Mouse (Mus musculus) spleen, adult 18-20 months (tissue): ENCODE data around the gene Cyp46a1.

Experiments used
- DNase-seq, 2 experiments: peaks; one replicate each; pipeline ENCODE4 v3.0.0; 2022; ENCODE audit warnings: mixed read lengths in 2 of 2

Gene Cyp46a1

DNA sequence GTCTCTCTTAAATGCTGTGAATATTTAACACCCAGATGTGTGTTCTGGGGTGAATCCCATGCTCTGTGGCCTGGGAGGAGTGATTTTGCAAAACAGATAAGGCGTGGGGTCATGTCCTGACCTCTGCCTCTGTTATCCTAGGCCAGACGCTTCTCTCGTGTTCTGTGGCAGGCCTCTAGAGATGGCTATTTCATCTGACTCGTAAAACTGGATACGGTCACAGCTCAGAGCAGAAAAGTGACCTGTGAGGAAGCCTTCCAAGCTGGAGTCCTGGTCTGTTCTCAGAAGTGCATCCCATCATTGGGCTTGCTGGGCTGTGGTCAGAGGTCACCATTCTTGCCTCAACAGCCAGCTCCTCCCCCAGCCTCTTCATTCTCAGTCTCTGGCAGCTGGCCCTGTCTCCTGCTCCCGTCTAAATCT is 21.7 kb upstream of the Cyp46a1 start:
- no peak for DNase-seq

DNA sequence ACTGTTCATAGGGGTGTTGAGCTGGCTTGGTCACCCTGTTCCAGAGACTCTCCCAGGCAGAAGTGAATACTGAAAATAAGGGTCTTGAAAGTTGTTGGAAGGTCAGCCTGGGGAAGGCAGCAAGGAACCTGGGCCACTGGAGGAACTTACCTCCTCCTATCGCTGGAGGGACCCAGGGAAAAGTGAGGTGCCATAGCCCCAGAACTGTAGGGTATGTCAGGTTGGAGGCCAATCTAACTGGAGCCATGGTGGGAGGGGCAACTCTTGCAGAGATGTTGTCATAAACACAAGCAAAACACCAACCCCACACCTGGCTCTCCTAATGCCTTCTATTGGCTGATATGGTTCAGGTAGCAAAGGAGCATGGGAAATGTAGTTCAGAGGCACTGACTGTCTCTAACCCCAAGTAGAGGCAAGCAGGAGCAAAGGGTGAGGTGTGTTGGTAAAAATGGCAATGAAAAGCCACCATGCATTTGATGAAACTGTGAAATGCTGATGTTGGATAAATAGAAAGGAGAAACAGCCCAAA is 20.9 kb upstream of the Cyp46a1 start:
- no peak for DNase-seq

DNA sequence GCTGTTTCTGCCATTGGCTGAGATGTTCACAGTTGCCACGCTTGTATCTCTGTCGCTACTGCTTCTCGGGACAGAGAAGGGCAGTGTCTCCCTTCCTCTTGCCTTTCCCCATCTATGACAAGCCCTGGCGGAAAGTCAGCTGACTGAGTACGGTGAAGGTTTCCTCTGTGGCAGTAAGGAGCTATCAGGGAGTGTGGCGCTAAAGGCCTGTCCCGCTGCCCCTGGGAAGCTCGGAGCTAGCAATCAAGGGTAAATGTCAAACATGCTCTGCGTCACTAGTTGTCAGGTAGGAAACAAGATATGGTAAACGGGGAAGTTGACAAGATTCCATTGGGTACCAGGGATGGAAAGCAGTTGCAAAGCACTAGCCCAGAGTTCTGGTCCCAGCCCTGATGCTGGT is 18.4 kb upstream of the Cyp46a1 start:
- DNase-seq: no peak

DNA sequence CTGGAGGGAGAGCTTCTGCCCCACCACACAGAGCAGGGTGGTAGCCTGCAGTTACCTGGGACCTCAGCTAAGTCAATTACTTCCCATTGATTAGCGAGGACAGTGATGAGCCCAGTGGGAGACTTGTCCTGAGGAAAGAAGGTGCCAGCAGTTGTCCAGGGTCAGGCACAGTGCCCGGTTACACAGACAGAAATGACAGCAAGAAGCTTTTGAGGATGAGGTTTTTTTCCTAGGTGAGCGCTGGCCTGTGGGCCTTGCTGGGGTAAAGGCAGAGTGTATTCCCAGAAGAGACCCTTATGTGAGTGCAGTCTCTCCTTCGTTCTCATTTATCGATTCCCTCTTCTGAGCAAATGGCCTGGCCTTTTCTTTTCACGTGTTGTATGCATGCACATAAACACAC is 17.5 kb upstream of the Cyp46a1 start:
- DNase-seq: no peak

DNA sequence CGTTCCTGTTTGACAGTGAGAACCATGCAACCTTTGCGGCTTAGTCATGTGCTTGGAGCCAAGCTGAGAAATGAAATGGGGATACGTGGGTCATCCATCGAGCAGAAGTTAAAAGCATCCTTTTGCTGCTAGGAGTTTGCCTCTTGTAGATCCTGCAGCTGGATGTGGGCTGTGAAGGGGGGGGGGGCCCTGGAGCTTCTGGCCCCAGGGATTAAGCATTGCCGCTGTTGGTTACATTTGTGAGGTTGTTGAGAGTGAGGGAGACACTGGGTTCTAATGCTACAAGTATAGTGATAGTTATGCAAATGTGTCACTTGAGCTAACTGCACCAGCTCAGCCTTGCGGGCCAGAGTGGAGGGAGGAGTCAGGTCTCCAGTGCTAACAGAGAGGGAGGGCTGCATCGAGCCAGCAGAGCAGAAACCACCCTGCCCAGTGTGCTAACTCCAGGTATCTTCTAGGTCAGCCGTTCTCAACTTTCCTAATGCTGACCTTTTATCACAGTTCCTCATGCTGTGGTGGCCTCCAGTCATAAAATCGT is 16.9 kb upstream of the Cyp46a1 start:
- no peak for DNase-seq

DNA sequence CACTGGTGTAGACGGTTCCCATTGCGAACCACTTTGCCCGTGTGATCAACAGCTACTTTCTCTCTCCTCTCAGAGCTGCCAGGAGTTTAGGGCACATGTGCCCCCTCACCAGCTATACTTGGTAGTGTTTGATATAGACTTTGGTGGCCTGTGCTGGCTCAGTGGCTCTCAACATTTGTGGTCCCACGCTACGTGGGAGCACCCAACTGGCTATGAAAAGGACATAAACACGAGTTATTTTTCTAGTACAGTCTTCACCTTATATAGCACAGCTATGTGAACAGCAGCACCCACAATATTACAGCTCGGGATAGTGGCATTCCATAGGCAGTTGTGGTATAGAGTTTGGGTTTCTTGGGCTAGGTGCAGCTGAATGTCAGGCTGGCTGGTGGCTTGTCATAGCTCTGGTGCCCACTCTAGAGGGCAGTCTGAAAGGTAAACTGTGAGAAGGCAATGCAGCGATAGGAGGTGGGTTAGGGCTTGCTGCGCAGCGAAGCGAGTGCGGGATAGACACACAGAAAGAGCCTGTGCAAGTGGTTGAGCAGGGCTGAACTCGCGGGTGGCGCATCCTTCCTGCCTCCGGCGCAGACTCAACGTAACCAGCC is 16.3 kb upstream of the Cyp46a1 start:
- DNase-seq: no peak

DNA sequence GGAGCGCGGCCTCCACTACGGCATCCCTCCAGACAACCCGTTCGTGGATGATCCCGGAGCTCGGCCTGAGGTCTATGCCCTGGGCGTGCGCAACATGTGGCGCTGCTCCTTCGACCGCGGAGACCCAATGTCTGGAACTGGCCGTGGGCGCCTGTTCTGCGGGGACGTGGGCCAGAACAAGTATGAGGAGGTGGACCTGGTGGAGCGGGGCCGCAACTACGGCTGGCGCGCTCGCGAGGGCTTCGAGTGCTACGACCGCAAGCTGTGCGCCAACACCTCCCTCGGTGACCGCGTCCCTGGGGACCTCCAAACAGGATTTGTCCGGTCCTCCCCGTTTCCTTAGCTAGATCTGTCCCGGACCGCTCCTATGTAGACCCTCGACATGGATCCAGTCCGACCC is 15.7 kb upstream of the Cyp46a1 start:
- DNase-seq: no peak

DNA sequence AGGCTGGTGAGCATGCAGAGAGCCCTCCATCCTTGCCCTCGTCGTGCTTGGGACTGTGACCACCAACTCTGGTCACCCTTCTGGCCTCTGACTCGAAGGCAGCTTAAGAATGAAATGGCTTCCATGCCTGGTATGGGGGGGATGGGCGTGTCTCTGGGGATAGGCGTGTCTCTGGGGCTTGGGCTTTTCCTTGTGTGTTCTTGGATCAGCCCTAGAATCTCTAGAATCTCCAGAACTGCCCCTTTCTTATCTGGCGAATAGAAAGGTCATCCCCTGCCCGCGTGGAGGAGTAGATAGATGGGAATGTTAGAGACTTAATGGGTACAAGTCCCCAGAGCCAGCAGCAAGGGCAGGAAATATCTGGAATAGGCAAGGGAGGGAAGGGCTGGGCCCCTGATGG is 14.1 kb upstream of the Cyp46a1 start:
- DNase-seq: no peak

DNA sequence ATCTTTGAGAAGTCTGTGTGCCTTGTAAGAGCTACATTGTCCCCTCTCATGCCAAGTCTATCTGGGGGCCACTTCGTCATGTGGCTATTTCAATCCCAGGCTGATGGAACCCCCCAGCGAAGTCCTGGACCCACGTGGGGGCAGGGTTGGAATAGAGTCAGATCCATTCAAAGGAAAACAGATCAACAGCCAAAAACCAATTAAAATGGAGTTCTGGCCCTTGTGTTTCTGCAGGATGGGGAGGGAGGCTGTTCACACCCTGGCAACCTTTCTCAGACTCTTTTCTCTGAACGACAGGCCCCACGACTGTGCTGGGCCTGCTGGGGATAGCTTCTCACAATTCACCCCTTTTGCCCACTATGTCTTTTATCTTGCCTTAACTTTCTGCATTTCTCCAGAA is 7.8 kb upstream of the Cyp46a1 start:
- DNase-seq: no peak

DNA sequence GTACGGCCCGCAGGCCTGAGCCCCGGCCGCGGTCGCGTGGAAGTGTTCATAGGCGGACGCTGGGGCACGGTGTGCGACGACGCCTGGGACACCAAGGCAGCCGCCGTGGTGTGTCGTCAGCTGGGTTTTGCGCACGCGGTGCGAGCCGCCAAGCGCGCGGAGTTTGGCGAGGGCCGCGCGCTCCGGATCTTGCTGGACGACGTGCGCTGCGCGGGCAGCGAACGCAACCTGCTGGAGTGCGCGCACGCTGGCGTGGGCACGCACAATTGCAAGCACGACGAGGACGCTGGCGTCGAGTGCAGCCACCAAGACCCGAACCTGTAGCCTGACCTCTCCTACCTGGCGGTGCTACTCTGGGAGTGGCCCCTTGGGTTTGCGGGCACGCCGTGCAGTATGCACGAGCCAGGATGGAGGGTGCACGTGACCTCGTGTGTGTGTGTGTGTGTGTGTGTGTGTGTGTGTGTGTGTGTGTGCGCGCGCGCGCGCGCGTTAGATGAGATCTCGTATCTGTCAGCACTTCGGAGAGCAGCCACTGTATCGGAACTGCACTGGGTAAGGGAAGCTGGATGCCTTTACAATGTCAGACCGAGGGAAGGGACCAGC is 6.2 kb upstream of the Cyp46a1 start:
- DNase-seq: no peak

DNA sequence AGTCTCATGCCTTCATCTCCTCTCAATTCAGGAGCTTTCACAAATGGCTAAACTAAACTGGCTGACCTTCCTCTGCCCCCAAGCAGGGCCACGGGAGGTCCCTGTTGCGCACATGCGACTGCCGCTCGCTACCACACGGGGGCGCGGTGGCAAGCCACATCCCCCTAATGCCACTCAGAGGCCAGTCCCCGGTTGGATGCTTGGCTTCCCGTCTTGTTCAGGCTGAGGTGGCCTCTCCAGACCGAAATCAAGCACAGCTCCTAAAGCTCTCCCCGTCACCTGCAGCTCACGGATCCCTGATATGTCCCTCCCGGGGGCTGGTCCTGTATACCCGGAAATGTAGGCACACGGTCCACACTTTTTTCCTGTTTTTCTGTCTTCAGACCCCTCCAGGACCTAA is 1.1 kb upstream of the Cyp46a1 start:
- DNase-seq: peak; percentile 58 to 75

DNA sequence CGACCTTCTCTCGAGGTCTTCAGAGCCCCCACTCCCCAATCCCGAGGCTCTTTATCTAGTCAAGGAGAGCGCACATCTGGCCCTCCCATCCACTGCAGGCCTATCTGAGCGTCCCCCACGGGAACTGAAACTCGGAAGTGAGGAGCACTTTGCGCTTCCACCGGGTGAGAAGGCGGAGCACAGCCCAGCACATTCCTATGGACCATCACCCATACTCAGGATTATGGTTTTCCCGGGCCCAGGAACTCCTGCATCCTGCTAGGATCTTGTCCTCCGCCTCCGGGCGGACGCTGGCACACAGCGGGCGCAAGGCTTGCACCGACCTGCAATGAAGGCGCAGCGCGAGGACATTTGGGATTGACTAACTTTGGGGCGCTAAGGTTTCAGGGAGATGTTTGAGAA is 699 bp upstream of the Cyp46a1 start:
- peak; percentile 27 to 44 for DNase-seq

DNA sequence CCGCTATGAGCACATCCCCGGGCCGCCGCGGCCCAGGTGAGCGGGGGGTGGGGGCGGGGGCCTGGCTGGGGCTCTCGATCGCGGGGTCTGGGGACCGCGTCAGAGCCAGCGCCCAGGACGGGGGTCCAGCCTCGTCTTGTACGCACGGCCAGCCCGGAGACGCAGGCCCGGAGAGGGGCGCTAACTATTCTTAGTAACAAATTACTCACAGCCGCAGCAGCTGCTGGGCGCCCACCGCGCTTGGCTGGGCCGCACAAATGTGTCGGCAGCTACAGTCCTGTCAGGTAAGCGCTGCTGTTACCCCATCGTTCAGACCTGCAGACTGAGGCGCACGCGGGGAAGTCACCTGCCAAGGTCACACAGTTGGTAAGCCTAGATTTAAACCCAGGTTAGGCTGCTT is 348 bp downstream of the Cyp46a1 start:
- DNase-seq: no peak

DNA sequence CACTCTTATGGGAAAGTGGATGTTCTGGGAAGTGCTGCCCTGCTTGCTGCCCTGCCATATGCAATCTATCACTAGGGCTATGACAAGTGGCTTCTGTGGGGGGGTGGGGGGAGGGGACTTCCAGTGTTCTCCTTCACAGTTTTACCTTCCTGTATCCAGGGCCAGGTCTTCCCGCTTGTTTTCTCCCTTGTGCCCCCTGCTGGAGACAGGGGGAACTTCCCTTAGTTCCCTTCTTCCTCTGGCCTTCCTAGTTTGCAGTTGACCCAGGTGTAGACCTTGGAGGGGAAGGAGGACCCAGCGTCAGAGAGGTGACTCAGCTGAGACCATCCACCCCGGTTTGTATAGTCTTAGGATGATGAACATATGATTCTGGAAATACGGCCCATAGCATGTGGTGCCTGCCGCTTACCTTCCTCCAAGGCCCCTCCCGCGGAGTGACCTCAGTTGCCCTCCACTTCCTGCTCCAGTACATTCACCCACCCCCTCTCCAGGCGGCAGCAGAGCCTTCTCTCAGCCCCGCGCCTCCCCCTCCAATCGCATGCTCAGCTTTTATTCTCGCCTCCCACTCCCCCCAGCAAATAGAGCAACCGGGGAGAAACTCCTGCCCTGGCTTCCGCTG is 4.5 kb downstream of the Cyp46a1 start:
- peak in 1 of 2 experiments; percentile 32 for DNase-seq

DNA sequence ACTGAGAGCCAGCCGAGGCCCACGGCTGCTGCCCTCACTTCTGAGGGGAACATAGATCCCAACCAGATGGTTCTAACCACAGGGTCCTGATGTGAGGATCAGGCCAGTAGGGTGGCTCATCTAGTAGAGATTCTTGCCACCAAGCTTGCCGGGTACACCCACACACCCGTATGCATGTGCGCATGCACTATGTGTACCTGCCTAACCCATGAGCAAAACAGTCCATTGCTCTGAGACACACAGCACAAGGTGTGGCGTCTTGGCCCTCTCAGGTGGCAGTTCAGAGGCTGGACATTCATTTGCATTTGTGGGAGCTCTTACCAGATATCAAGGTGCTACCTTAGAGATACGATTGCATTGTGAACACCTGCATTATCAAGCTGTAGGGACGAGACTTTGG is 14.0 kb downstream of the Cyp46a1 start:
- no peak for DNase-seq

DNA sequence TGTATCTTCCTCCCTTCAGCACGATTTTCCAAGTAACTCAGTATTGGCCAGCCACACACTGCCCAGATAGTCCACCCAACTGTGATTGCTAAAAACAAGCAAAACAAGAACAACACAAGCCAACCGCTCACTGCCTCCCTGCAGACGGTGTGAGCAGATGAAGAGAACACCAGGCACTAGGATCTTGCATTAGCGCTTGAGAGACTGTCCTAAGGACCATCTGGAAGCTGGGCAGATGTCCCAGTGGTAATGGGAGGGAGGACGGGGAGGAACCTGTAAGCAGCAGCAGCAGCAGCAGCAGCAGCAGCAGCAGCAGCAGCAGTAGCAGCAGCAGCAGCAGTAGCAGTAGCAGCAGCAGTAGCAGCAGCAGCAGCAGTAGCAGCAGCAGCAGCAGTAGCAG is 14.8 kb downstream of the Cyp46a1 start:
- no peak for DNase-seq

DNA sequence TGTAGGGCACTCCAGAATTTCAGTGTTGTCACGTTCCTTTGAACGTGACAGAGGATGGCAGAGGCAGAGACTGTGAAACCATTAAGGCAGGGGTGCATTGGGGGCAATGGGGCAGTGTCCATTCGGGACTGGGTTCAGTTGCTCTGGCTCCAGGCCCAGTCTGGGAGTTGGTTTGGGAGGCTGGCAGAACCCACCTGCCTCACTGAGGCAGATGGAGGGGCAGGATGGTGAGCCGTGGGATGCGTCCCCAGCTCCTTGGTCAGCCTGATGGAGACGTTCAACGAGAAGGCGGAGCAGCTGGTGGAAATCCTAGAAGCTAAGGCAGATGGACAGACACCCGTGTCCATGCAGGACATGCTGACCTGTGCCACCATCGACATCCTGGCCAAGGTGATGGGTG is 16.8 kb downstream of the Cyp46a1 start:
- no peak for DNase-seq

DNA sequence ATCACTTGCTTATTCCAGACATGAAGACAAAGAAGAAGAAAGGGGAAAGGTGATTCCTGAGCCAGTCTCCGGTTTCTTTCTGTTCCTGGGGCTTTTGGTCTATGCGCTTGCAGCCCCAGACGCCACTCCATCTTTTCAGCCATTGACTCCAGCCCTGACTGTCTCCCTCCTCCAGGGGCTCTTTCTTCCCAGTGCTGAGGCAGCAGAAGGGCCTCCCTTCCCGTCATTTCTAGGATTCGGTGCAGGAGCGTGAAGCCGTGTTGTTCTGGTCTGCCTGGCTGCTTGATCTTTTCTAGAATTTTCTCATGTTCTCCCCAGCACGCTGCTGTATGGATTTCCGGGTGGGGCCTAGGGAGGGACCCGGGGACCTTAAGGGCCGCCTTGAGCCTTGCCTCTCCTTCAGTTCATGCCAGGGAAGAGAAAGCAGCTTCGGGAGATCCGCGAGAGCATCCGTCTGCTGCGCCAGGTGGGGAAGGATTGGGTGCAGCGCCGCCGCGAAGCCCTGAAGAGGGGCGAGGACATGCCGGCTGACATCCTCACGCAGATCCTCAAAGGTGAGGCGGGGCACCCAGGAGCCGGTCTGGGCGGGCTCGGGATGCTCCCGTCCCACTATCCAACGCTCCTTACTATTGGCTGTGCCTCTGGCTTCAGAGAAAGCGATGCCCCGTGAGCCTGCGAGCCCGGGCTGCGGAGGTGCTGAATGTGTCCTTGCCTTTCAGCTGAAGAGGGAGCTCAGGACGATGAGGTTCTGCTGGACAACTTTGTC is 18.4 kb downstream of the Cyp46a1 start:
- DNase-seq: no peak

DNA sequence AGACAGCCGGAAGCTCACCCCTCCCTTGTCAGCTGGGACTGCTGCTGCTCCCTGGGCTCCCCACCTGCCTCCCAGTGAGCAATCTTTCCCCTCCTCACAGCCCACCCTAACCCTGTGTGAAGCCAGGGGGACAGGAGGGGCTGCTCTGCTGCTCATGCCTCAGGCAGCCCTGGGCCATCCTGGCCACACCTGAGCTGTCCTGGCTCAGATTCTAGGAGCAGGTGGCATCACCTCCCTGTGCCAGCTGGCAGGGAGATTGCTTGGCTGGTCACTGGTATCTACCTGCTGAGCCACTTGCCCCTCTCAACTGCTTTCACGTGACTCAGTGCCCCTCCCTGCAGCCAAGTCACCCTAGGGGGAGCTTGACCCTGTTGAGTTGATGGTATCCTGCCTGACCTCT is 20.1 kb downstream of the Cyp46a1 start:
- DNase-seq: no peak

DNA sequence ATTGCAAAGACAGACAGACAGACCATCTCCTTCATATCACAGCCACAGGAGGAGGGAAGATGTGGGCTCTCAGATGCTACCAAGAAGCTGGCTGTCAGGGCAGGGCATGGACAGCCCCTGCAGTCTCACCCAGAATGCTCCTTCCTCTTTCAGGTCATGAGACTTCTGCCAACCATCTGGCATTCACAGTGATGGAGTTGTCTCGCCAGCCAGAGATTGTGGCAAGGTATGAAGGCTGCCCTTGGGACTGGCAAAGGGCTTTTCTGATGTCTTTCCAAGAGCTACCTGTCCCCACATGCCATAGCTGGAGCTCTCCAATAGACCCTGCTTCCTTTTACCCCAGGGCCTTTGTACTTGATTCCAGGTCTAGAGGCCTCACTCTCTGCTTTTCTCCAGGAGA is 21.1 kb downstream of the Cyp46a1 start:
- DNase-seq: no peak

DNA sequence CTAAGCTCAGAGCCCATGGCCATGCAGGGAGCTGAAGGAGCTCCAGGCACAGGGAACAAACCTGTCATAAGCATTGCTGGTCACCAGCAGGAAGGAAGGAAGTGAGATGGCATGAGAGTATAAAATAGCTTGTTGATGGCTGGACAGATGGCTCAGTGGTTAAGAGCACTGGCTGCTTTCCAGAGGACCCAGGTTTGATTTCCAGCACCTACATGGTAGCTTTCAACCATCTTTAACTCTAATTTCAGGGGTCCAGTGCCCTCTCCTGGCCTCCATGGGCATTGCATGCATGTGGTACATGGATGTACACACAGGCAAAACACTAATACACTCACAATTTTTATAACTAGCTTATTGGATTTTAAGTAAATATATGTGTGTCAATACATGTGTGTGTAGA is 21.8 kb downstream of the Cyp46a1 start:
- DNase-seq: no peak

DNA sequence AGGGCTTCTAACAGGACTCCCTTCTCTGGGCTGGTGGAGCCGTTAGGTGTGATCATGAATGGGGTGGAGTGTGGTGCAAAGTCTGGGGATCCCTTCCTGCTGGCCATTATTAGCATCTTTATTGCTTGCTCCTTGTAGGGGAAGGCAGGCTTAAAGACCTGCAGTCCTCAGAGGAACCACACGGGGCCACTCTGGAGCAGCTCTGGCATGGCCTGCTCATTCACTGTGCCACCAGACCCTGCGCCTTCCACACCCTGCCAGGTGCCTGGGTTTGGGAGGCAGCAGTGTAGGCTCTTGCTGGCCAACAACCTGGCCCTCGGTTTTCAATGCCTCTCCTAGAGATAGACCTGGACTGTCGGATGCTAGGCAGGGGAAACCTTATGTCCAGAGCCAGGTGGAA is 29.6 kb downstream of the Cyp46a1 start:
- DNase-seq: peak in 1 of 2 experiments; percentile 54

DNA sequence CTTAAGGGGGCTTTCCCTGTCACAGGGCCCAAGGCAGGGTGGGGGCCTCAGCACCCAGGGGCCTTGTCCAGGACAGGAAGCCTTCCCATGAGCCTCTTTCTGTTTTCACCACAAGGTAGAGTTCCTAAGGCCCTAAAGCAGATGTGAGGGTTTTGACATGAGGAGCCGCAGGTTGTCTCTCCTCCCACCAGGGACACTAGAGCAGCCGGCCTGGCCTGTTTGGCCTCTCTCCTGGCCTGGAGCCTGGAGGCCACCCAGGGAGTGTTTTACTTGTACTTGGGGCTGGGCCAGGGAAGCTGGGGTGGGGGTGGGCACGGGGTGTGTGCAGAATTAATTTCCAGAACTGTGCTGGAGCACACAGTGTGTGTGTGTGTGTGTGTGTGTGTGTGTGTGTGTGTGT is 31.2 kb downstream of the Cyp46a1 start:
- no peak for DNase-seq
